Mouse (Mus musculus) midbrain, embryonic 16.5 days (tissue): ENCODE measurements around the gene Rspry1. TPM values are rescaled to one million over a fixed set of nuclear protein-coding genes. Genes with fewer than 3 reads are reported as not detected.

Experiments
- ATAC-seq: fragments of 200-750 bp; cut with Nextera tagmentation; 2 replicates; pipeline ENCODE4 v1.8.0; 2017; ENCODE audit warnings: moderate TSS enrichment
- H3K27ac ChIP-seq: fragments of 300-500 bp; sonication (generic); 2 replicates; pipeline ENCODE4 v1.5.1; 2014; ENCODE audit warnings: mild to moderate bottlenecking, low read length, mixed read lengths
- H3K27me3 ChIP-seq: fragments of 300-500 bp; sonication (generic); 2 replicates; pipeline ENCODE4 v1.6.1; 2014; ENCODE audit warnings: low read depth, low read length, mixed read lengths; ENCODE audit not compliant: control insufficient read depth, insufficient read depth
- H3K36me3 ChIP-seq: fragments of 300-500 bp; sonication (generic); 2 replicates; pipeline ENCODE4 v1.6.1; 2014; ENCODE audit warnings: mild to moderate bottlenecking, low read length, moderate library complexity, mixed read lengths; ENCODE audit not compliant: control insufficient read depth, insufficient read depth
- H3K4me1 ChIP-seq: fragments of 300-500 bp; sonication (generic); 2 replicates; pipeline ENCODE4 v1.6.1; 2014; ENCODE audit warnings: mild to moderate bottlenecking, low read length, mixed read lengths; ENCODE audit not compliant: control insufficient read depth, insufficient read depth
- H3K4me2 ChIP-seq: fragments of 300-500 bp; sonication (generic); 2 replicates; pipeline ENCODE4 v1.6.1; 2014; ENCODE audit warnings: mild to moderate bottlenecking, low read length, mixed read lengths
- H3K4me3 ChIP-seq: fragments of 300-500 bp; sonication (generic); 2 replicates; pipeline ENCODE4 v1.5.1; 2014; ENCODE audit warnings: low read depth, mild to moderate bottlenecking, low read length, moderate library complexity, mixed read lengths
- H3K9ac ChIP-seq: fragments of 300-500 bp; sonication (generic); 2 replicates; pipeline ENCODE4 v1.6.1; 2014; ENCODE audit warnings: low read depth, low read length, mixed read lengths
- H3K9me3 ChIP-seq: fragments of 300-500 bp; sonication (generic); replicated peaks from 2 replicates; pipeline ENCODE4 v1.6.1; 2014; ENCODE audit warnings: mild to moderate bottlenecking, low read length, mixed read lengths; ENCODE audit not compliant: control insufficient read depth, poor library complexity, severe bottlenecking
- WGBS: fragments of 180-500 bp; shearing (Covaris S2); extraction: QIAGEN DNeasy Blood & Tissue Kit; methylation state at CpG from one replicate; pipeline ENCODE4 v1.1.7; 2014; 5-methylcytosine and 5-hydroxymethylcytosine counted together
- polyA plus RNA-seq: library from polyadenylated mRNA; unstranded; fragments of >200 nt; fragmentation: Nextera tagmentation; extraction: Ambion mirVana; gene quantifications from 2 replicates; pipeline ENCODE4 v1.2.1, GENCODE M21; 2015

The Rspry1 gene
- polyA plus RNA-seq, 1 experiment from 2014 or later: 51.2 TPM

GRCm38 (mm10) chr8:94568098-94568497 is 33.6 kb upstream of the Rspry1 start:
- Histone ChIP-seq H3K27me3 (no peaks in the 10 kb centered on the region), H3K27ac (peak overlapping the region; percentile 88; the same call in 1 of the 2 replicates), H3K4me1 (peaks cover 36% of the 10 kb centered on the region), H3K9me3 (no peaks in the 10 kb centered on the region), H3K9ac (no peak overlapping the region), H3K4me2 (no peak overlapping the region), H3K4me3 (no peak overlapping the region), H3K36me3 (no peaks in the 10 kb centered on the region)
- WGBS: 93% methylated on average over 8 of the region's 8 CpGs
- no peak for ATAC-seq

- H3K36me3 ChIP-seq: 0 out of 2 replicates have a peak, but pooled peaks cover under 1% of the 10 kb centered on the region
- 58% methylated on average over 1 of the region's 1 CpGs for WGBS
- no peak overlapping the region for H3K4me3 ChIP-seq
Observed at GRCm38 (mm10) chr8:94569419-94569818, 32.3 kb upstream of the Rspry1 start.

GRCm38 (mm10) chr8:94571896-94572295 is 29.8 kb upstream of the Rspry1 start:
- no peak overlapping the region for H3K4me3 ChIP-seq
- no peaks in the 10 kb centered on the region for H3K9me3 ChIP-seq
- H3K27ac ChIP-seq: no peak overlapping the region
- no peaks in the 10 kb centered on the region for H3K27me3 ChIP-seq
- peaks cover 9% of the 10 kb centered on the region for H3K36me3 ChIP-seq
- H3K9ac ChIP-seq: no peak overlapping the region
- H3K4me2 ChIP-seq: no peak overlapping the region
- no peak for ATAC-seq
- WGBS: 89% methylated on average over 2 of the region's 2 CpGs
- peaks cover 19% of the 10 kb centered on the region for H3K4me1 ChIP-seq

More at GRCm38 (mm10) chr8:94569419-94569818, 32.3 kb upstream of the Rspry1 start:
- Histone ChIP-seq H3K27me3 (no peaks in the 10 kb centered on the region), H3K9me3 (no peaks in the 10 kb centered on the region), H3K4me2 (no peak overlapping the region), H3K27ac (peak overlapping the region; percentile 19; the same call in 1 of the 2 replicates), H3K4me1 (peaks cover 36% of the 10 kb centered on the region), H3K9ac (no peak overlapping the region)
- ATAC-seq: no peak

- H3K4me3 ChIP-seq: no peak overlapping the region
- 83% methylated on average over 16 of the region's 16 CpGs for WGBS
- no peak overlapping the region for H3K9ac ChIP-seq
- H3K9me3 ChIP-seq: no peaks in the 10 kb centered on the region
- H3K27ac ChIP-seq: peak overlapping the region; percentile 58
- peak; percentile 76 for ATAC-seq
- no peaks in the 10 kb centered on the region for H3K27me3 ChIP-seq
- no peak overlapping the region for H3K4me2 ChIP-seq
- H3K4me1 ChIP-seq: 0 out of 2 replicates have a peak, but pooled peaks cover 5% of the 10 kb centered on the region
- H3K36me3 ChIP-seq: peaks cover 17% of the 10 kb centered on the region
Observed at GRCm38 (mm10) chr8:94574159-94574907, 27.4 kb upstream of the Rspry1 start.

GRCm38 (mm10) chr8:94575148-94575547 is 26.6 kb upstream of the Rspry1 start:
- Histone ChIP-seq H3K27ac (no peak overlapping the region), H3K4me1 (no peaks in the 10 kb centered on the region), H3K4me2 (no peak overlapping the region), H3K36me3 (peaks cover 17% of the 10 kb centered on the region), H3K4me3 (no peak overlapping the region), H3K27me3 (no peaks in the 10 kb centered on the region), H3K9me3 (no peaks in the 10 kb centered on the region), H3K9ac (no peak overlapping the region)
- WGBS: 98% methylated on average over 4 of the region's 4 CpGs
- ATAC-seq: no peak

- Histone ChIP-seq H3K36me3 (peaks cover 23% of the 10 kb centered on the region), H3K4me2 (no peak overlapping the region), H3K9ac (no peak overlapping the region; the same call in 1 of the 2 replicates), H3K4me3 (no peak overlapping the region), H3K27me3 (no peaks in the 10 kb centered on the region), H3K4me1 (no peaks in the 10 kb centered on the region), H3K27ac (no peak overlapping the region), H3K9me3 (no peaks in the 10 kb centered on the region)
- WGBS: 78% methylated on average over 7 of the region's 7 CpGs
- ATAC-seq: no peak
Observed at GRCm38 (mm10) chr8:94581820-94582483, 19.8 kb upstream of the Rspry1 start.

GRCm38 (mm10) chr8:94582569-94582968 is 19.2 kb upstream of the Rspry1 start:
- WGBS: 94% methylated on average over 6 of the region's 6 CpGs
- Histone ChIP-seq H3K9me3 (no peaks in the 10 kb centered on the region), H3K36me3 (peaks cover 29% of the 10 kb centered on the region), H3K4me2 (no peak overlapping the region), H3K4me3 (no peak overlapping the region), H3K9ac (no peak overlapping the region; the same call in 1 of the 2 replicates), H3K27me3 (no peaks in the 10 kb centered on the region), H3K4me1 (no peaks in the 10 kb centered on the region), H3K27ac (no peak overlapping the region)
- ATAC-seq: no peak

GRCm38 (mm10) chr8:94584238-94584817 is 17.4 kb upstream of the Rspry1 start:
- H3K4me1 ChIP-seq: no peaks in the 10 kb centered on the region
- no peak overlapping the region for H3K9ac ChIP-seq
- H3K4me3 ChIP-seq: no peak overlapping the region
- WGBS: 28% methylated on average over 4 of the region's 4 CpGs
- no peak overlapping the region for H3K4me2 ChIP-seq
- H3K27me3 ChIP-seq: no peaks in the 10 kb centered on the region
- peak; percentile 80 for ATAC-seq
- no peak overlapping the region for H3K27ac ChIP-seq
- H3K9me3 ChIP-seq: no peaks in the 10 kb centered on the region
- H3K36me3 ChIP-seq: peaks cover 25% of the 10 kb centered on the region

- 79% methylated on average over 4 of the region's 4 CpGs for WGBS
- no peaks in the 10 kb centered on the region for H3K4me1 ChIP-seq
- H3K4me3 ChIP-seq: no peak overlapping the region
- H3K27me3 ChIP-seq: no peaks in the 10 kb centered on the region
- no peaks in the 10 kb centered on the region for H3K9me3 ChIP-seq
- no peak overlapping the region for H3K4me2 ChIP-seq
- H3K27ac ChIP-seq: no peak overlapping the region
- H3K9ac ChIP-seq: no peak overlapping the region
- no peak for ATAC-seq
- peaks cover 12% of the 10 kb centered on the region for H3K36me3 ChIP-seq
Observed at GRCm38 (mm10) chr8:94591691-94592090, 10.0 kb upstream of the Rspry1 start.
